Mouse (Mus musculus): ENCODE measurements around the gene Tmem184c. TPM values are rescaled to one million over a fixed set of nuclear protein-coding genes. Genes with fewer than 3 reads are reported as not detected.

The Tmem184c gene
- 54.1 and 54.8 TPM in 2 replicates for polyA plus RNA-seq (2016; fragmentation: Nextera tagmentation; extraction: Ambion mirVana)

DNA sequence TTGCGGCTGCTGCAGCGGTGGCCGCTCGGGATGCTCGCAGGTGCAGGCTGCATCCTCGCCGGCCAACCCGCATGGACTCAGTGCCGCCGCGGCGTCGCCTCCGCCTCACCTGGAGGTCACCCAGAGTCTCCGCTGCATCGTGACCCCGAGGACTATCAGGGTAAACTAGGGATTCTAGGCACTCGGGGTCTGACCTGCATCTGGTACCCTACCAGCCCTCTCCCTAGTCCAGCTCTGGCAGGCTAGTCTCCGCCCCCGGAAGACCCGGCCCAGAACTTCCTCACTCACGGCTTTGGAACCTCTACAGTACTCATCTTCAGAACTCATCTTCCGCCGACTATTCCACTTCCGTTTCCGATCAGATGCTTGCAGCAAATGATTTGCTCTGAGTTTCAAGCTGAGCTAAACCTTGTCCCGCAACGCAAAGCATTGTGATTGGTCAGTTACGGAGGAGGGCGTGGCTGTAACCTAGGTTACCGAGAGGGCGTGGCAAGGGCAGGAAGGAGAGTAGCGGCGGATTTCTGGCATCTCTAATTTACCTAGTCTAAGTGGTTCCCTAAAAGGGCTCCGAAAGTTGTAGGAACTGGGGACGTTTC, at the start of gene Tmem184c:
Gene Tmem184c (minus strand): TSS at position 325 of the 596 bp plus-strand sequence.
- Histone ChIP-seq H3K36me3 (peaks cover 4% of the 10 kb centered on the region; the same call in 1 of the 2 replicates), H3K27me3 (no peaks in the 10 kb centered on the region), H3K4me1 (peaks cover 13% of the 10 kb centered on the region), H3K27ac (replicated peaks) (peak within 1 kb of the TSS; percentile 71), H3K9ac (replicated peaks) (peak within 1 kb of the TSS; percentile 71), H3K4me3 (peak within 1 kb of the TSS; percentile 81), H3K4me2 (replicated peaks) (peak within 1 kb of the TSS; percentile 81), H3K9me3 (no peaks in the 10 kb centered on the region)
- under 1% methylated on average over 36 of the region's 36 CpGs for WGBS
- ATAC-seq (ENCODE audit: low FRiP score, low read depth) = peak; percentile 98

DNA sequence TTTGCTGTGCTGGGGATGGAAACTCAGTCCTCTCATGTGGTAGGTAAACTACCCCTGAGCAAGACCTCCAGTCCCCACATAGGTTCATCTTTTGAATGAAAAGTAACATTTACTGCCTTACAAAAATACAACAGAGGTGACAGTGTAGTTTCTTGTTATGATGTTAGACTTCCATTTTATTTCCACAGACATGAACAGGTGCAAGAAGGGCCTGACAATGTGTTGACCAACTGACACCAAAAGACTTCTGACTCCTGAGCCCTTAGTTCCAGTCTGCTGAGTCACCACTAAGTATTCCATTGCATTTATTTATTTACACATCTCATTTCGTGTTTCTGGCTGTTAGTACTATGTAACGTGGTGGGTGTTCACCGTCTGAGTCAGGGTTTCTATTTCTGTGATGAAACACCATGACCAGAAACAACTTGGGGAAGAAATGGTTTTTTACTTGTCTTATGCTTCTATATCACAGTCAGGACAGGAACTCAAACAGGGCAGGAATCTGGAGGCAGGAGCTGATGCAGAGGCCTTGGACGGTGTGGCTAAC, 49.1 kb upstream of the Tmem184c start:
- Histone ChIP-seq H3K27me3 (no peaks in the 10 kb centered on the region), H3K4me1 (no peaks in the 10 kb centered on the region), H3K27ac (replicated peaks) (no peak overlapping the region), H3K9ac (replicated peaks) (no peak overlapping the region), H3K4me2 (replicated peaks) (no peak overlapping the region), H3K4me3 (no peak overlapping the region), H3K36me3 (no peaks in the 10 kb centered on the region), H3K9me3 (no peaks in the 10 kb centered on the region)
- 87% methylated on average over 4 of the region's 4 CpGs for WGBS
- ATAC-seq (ENCODE audit: low FRiP score, low read depth) = no peak

DNA sequence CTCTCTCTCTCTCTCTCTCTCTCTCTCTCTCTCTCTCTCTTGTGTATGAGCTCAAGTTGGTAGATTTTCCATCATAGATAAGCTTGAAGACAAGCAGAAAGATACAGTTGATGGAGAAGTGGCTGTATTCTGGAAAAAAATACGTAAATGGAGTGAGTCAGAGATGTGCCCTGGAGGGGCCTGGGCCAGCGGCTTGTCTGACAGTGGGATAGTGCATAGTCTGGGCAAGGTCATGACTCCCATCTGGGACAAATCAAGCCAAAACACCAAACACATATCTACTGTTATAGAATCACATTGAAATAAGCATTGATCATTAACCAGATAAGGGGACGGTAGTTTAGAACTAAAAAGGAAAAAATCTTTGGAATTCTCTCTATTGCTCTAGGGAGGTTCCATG, 47.9 kb upstream of the Tmem184c start:
- Histone ChIP-seq H3K4me3 (no peak overlapping the region), H3K4me1 (no peaks in the 10 kb centered on the region), H3K27ac (replicated peaks) (no peak overlapping the region), H3K4me2 (replicated peaks) (no peak overlapping the region), H3K9me3 (no peaks in the 10 kb centered on the region), H3K9ac (replicated peaks) (no peak overlapping the region), H3K27me3 (no peaks in the 10 kb centered on the region), H3K36me3 (no peaks in the 10 kb centered on the region)
- 76% methylated on average over 3 of the region's 3 CpGs for WGBS
- ATAC-seq (ENCODE audit: low FRiP score, low read depth) = no peak

DNA sequence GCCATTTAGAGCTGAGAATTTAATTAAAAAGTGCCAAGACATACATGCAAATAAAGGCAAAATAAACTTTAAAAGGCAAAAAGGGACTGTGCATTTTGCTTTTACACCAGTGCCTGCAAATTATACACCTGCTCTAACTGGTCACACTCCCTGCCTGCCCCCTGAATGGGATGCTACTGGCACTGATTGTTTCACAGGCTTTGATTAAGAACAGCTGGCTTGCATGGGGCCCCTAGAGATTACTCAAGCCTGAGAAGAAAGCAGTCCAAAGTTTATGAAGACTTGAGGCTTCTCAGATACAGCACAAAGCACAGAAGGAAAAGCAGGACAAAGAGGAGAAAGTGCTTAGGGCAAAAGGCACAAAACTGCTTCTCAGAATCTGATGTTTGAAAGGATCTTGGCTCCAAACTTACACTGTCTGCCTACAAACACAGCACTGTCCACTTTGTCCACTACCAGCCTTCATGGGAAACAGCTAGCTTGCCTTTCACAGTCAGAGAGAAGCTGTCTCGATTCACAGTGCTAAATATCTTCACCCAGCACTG, 40.2 kb upstream of the Tmem184c start:
- no peak for ATAC-seq (ENCODE audit: low FRiP score, low read depth)
- Histone ChIP-seq H3K36me3 (no peaks in the 10 kb centered on the region), H3K9me3 (no peaks in the 10 kb centered on the region), H3K4me1 (no peaks in the 10 kb centered on the region), H3K9ac (replicated peaks) (no peak overlapping the region), H3K27me3 (no peaks in the 10 kb centered on the region), H3K27ac (replicated peaks) (no peak overlapping the region), H3K4me2 (replicated peaks) (no peak overlapping the region), H3K4me3 (no peak overlapping the region)
- 61% methylated on average over 1 of the region's 1 CpGs for WGBS

DNA sequence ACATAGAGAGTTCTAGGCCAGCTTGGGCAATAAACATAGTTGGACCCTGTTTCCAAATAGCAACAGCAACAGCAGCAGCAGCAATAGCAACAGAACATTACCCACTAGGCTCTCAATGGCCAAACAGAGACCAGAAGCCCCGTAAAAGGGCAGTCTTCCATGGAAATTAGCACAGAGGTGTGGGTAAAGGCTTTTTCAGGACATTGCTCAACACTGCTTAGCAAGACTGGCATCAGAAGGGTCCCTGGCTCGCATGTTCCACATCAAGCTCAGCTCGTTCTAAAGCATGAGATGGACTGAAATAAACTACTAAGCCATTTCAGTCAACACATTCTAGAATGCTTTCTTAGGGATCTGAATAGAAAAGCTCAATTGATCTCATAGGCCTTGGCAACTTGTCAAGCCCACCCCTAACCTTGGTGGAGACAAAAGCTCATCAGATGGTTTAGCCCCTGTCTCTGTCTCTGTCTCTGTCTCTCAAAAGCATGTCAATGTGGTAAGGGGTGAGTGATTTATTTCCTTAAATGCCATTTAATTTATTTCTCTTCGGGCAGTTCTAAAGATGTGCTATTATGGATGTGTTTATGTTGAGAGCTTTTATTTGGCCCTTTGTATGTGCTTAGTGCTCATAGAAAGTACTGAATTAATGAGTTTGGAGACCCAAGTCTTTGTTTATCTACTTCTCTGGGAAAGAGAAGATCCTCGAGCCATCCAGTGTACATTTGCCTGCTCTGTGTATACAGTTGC, 29.8 kb upstream of the Tmem184c start:
- Histone ChIP-seq H3K9me3 (no peaks in the 10 kb centered on the region), H3K4me1 (no peaks in the 10 kb centered on the region), H3K27ac (replicated peaks) (no peak overlapping the region), H3K4me3 (no peak overlapping the region), H3K9ac (replicated peaks) (no peak overlapping the region), H3K36me3 (no peaks in the 10 kb centered on the region), H3K27me3 (no peaks in the 10 kb centered on the region), H3K4me2 (replicated peaks) (no peak overlapping the region)
- WGBS = 66% methylated on average over 5 of the region's 5 CpGs
- ATAC-seq (ENCODE audit: low FRiP score, low read depth) = no peak

DNA sequence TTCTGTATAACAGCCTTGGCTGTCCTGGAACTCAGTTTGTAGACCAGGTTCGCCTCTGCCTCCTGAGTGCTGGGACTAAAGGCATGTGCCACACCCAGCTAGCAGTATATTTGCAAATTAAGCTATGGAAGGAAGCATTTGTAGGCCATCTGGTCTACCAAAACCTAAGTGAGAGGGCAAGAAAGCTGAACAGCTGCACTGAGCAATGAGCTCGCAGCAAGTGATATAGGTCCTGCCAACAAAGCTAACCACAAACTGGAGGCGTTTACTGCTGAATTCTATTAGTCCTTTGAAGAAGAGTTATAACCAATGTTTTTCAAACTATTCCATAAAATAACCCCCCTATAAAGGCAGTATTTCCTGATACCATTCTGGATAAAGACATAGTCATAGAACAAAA, 27.1 kb upstream of the Tmem184c start:
- 93% methylated on average over 3 of the region's 3 CpGs for WGBS
- no peaks in the 10 kb centered on the region for H3K36me3 ChIP-seq
- H3K4me3 ChIP-seq = no peak overlapping the region
- ATAC-seq (ENCODE audit: low FRiP score, low read depth) = no peak
- H3K4me1 ChIP-seq = no peaks in the 10 kb centered on the region
- H3K27me3 ChIP-seq = no peaks in the 10 kb centered on the region
- H3K4me2 ChIP-seq (replicated peaks) = no peak overlapping the region
- H3K27ac ChIP-seq (replicated peaks) = no peak overlapping the region
- no peak overlapping the region for H3K9ac ChIP-seq (replicated peaks)
- no peaks in the 10 kb centered on the region for H3K9me3 ChIP-seq

DNA sequence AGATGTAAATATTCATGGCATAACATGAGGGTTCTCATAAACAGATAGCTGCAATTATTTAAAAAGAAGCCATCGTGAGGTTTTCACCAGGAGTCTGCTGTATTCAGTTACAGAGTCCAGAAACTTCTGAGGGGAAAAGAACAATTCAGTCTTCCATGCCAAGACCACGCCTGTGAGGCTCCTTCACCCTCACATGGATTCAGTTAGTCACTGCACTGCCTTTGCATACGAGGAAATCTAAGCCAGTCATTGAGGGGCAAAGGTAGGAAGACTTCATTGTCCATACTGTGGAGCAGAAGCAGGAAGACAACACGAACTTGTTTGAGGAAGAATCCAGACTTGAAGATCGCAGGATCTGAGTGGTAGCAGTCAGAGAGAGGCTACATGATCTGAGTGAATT, 23.5 kb upstream of the Tmem184c start:
- H3K36me3 ChIP-seq = no peaks in the 10 kb centered on the region
- no peak overlapping the region for H3K4me2 ChIP-seq (replicated peaks)
- no peak overlapping the region for H3K9ac ChIP-seq (replicated peaks)
- H3K4me1 ChIP-seq = no peaks in the 10 kb centered on the region
- 78% methylated on average over 5 of the region's 5 CpGs for WGBS
- no peaks in the 10 kb centered on the region for H3K9me3 ChIP-seq
- H3K27ac ChIP-seq (replicated peaks) = no peak overlapping the region
- no peak overlapping the region for H3K4me3 ChIP-seq
- no peak for ATAC-seq (ENCODE audit: low FRiP score, low read depth)
- no peaks in the 10 kb centered on the region for H3K27me3 ChIP-seq

DNA sequence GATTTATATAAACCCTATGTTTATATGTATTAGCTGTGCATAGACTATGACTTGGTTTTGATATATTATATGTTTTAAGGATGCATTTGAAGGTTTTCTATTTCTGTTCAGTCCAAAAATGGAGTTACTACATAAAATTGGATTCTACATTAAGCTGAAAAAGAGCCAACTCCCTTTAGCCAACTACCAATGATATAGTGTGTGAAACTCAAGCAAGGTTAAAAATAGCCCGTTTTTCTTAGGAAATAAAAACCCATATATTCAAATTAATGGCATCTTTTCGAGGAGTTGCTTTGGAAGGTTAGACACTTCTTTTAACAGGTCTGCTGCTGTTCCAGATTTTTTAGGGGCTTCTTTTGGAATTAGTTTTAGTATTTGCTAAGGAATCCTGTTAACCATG, 22.7 kb upstream of the Tmem184c start:
- Histone ChIP-seq H3K4me2 (replicated peaks) (no peak overlapping the region), H3K27ac (replicated peaks) (no peak overlapping the region), H3K27me3 (no peaks in the 10 kb centered on the region), H3K9ac (replicated peaks) (no peak overlapping the region), H3K36me3 (no peaks in the 10 kb centered on the region), H3K4me1 (no peaks in the 10 kb centered on the region), H3K9me3 (no peaks in the 10 kb centered on the region), H3K4me3 (no peak overlapping the region)
- ATAC-seq (ENCODE audit: low FRiP score, low read depth) = no peak
- 85% methylated on average over 2 of the region's 2 CpGs for WGBS

DNA sequence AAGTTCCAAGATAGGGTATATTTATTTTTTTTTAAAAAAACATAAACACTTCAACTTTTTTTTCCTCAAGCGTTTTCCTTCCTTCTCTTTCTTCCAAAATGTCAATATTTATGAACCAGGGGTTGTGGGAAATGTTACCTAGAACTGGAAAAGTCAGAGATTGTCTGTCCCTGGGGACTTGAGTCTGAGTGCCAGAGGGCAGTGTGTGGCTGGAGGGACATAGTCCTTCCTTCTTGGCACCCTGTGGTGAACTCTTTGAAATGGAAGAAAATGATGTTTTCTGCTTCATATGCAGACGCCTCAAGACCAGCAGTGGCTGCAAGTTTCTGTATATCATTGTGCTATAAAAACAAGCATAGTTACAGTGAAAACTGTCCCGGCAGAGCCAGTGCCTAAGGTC, 20.2 kb upstream of the Tmem184c start:
- WGBS = 56% methylated on average over 3 of the region's 3 CpGs
- ATAC-seq (ENCODE audit: low FRiP score, low read depth) = peak; percentile 30; the same call in 1 of the 2 replicates

DNA sequence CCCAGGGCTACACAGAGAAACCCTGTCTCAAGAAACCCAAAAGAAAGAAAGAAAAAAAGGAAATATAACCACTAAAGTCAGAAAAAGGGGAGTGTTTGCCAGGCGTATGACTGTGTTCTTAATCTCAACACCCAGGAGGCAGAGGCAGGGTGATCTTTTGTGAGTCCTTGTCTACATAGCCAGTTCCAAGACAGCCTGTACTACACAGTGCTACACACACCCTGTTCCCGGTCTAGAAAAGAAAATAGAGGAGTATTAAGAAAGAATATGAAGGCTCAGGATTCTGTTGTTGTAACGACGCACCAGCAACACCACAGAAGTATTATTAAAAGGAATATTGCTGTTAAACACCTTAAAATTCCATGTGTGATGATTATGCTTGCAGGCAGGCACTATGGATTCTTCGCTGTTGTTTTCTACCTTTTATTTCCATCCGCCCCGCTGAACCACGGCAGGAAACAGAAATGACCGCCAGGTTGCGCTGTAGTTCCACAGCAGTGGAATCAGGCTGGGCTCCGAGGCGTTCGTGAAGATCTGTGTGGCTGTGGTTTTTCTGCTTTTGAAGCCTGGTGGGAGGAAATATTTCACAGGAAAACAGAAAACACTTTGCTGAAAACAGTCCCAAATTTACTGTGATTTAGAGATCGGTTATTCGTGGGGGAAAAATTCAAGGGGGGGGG, 19.5 kb upstream of the Tmem184c start:
- peak; percentile 91 for ATAC-seq (ENCODE audit: low FRiP score, low read depth)
- Histone ChIP-seq H3K4me1 (no peaks in the 10 kb centered on the region), H3K9me3 (no peaks in the 10 kb centered on the region), H3K9ac (replicated peaks) (no peak overlapping the region), H3K27me3 (no peaks in the 10 kb centered on the region), H3K4me3 (no peak overlapping the region), H3K27ac (replicated peaks) (no peak overlapping the region), H3K4me2 (replicated peaks) (0 out of 2 replicates have a peak overlapping the region, but pooled peaks have one; percentile 9), H3K36me3 (no peaks in the 10 kb centered on the region)
- 17% methylated on average over 15 of the region's 15 CpGs for WGBS

More for the DNA sequence above, 20.2 kb upstream of the Tmem184c start:
- H3K4me2 ChIP-seq (replicated peaks) = no peak overlapping the region
- H3K9me3 ChIP-seq = no peaks in the 10 kb centered on the region
- H3K4me3 ChIP-seq = no peak overlapping the region
- no peak overlapping the region for H3K9ac ChIP-seq (replicated peaks)
- H3K27me3 ChIP-seq = no peaks in the 10 kb centered on the region
- H3K4me1 ChIP-seq = no peaks in the 10 kb centered on the region
- no peaks in the 10 kb centered on the region for H3K36me3 ChIP-seq
- H3K27ac ChIP-seq (replicated peaks) = no peak overlapping the region

DNA sequence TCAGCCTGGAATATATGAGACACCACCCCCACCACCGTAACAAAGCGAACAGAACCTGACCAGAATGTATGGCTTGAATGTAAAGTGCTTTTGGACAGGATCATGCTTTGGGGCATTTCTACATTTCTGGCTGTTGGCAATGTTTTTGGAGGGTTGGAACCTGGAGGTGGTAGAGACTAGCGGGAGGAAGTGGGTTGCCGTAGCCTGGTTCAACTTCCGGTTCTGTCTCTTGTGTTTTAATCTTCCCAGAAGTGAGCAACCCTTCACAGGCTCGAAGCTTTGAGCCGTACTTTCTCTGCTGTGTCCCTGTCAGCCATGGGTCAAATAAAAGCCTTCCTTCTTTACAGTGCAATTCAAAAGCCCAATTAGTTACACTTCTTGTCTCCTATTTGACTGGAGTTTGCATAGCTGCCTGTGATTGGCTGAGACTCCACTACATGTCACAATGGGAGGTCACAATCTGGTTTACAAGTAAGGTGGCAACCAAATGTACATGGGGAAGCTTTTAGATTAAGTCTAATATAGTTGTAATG, 13.2 kb upstream of the Tmem184c start:
- ATAC-seq (ENCODE audit: low FRiP score, low read depth) = peak; percentile 70
- 75% methylated on average over 7 of the region's 7 CpGs for WGBS
- no peak overlapping the region for H3K27ac ChIP-seq (replicated peaks)
- no peaks in the 10 kb centered on the region for H3K36me3 ChIP-seq
- no peak overlapping the region for H3K4me2 ChIP-seq (replicated peaks)
- H3K4me3 ChIP-seq = no peak overlapping the region
- no peaks in the 10 kb centered on the region for H3K27me3 ChIP-seq
- no peaks in the 10 kb centered on the region for H3K9me3 ChIP-seq
- H3K4me1 ChIP-seq = no peaks in the 10 kb centered on the region
- no peak overlapping the region for H3K9ac ChIP-seq (replicated peaks)

Data from midbrain, embryonic 12.5 days (tissue).